ENCODE assay signal across 8 mouse cellular contexts in the genomic region with DNA sequence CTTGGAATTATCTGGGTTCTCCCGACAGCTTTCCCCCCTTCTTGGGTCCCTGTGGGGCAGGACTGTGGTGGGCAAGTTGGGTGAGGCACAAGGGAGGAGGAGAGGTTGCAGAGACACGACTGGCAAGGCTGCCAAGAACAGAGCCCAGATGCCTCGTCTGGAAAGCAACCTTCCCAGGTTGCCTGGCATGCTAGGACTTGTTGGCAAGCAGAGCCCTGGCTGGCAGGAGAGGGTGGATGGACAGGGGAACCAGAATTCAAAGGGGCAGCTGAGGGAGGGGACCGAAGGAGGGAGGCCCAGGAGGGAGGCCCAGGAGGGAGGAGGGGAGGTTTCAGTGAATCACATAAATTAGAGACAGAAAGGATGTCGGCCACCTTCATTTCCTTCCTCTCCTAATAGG.
DNase-seq lines count a peak whose midpoint lies in the region; ATAC-seq and TF ChIP-seq lines count a peak whose summit lies in the region.

No protein-coding gene starts in this region.

- no peaks in the 10 kb centered on the region for H3K36me3 ChIP-seq in kidney, postnatal 0 days (ENCODE audit: insufficient read depth, low read length)
- no peaks in the 10 kb centered on the region for H3K36me3 ChIP-seq in liver, postnatal 0 days (replicated peaks; ENCODE audit: insufficient read depth, low read length)

- ATAC-seq in kidney, postnatal 0 days (replicated peaks; ENCODE audit: low FRiP score, low read depth): no peak
- ATAC-seq in erythroblast, adult 5-6 weeks (replicated peaks; ENCODE audit: low FRiP score, poor library complexity, severe bottlenecking): no peak
- no peak for ATAC-seq in liver, postnatal 0 days

- H3K9ac ChIP-seq in kidney, postnatal 0 days (ENCODE audit: low read depth, low read length): no peak overlapping the region
- no peak overlapping the region for H3K9ac ChIP-seq in liver, postnatal 0 days (replicated peaks)

- no peaks in the 10 kb centered on the region for H3K9me3 ChIP-seq in kidney, postnatal 0 days (replicated peaks; ENCODE audit: low read length)
- no peaks in the 10 kb centered on the region for H3K9me3 ChIP-seq in liver, postnatal 0 days (ENCODE audit: low read length)

- H3K4me3 ChIP-seq in kidney, postnatal 0 days (replicated peaks; ENCODE audit: low read depth, low read length): no peak overlapping the region
- H3K4me3 ChIP-seq in liver, postnatal 0 days (ENCODE audit: low read depth, low read length): no peak overlapping the region

- WGBS in kidney, postnatal 0 days: 12% methylated on average over 5 of the region's 5 CpGs
- 37% methylated on average over 5 of the region's 5 CpGs for WGBS in liver, postnatal 0 days (ENCODE audit: insufficient replicate concordance)

- intact Hi-C loops in left cerebral cortex, postnatal 25 days (cut with DNase I): no loop called here

- peak; percentile 50 for DNase-seq in kidney, postnatal 0 days (ENCODE audit: low spot score)
- DNase-seq in kidney, adult 11 months: no peak
- peak; percentile 57 for DNase-seq in cerebellum, adult 9-11 months
- DNase-seq in frontal cortex, postnatal 10 days (ENCODE audit: low spot score in 2 of 2): peak; percentile 31 to 38
- DNase-seq in left cerebral cortex, postnatal 25 days (ENCODE audit: low spot score in 2 of 2): peak; percentile 17 to 30
- no peak for DNase-seq in B cell, adult 2 months
- no peak for DNase-seq in liver, postnatal 0 days

- no peak for TF ChIP-seq CTCF in kidney, postnatal 0 days (IDR thresholded peaks at IDR 0.05; ENCODE audit: low read depth)
- TF ChIP-seq CTCF in liver, postnatal 0 days (IDR thresholded peaks at IDR 0.05; ENCODE audit: low read depth): no peak

- no peak overlapping the region for H3K27ac ChIP-seq in kidney, postnatal 0 days
- no peak overlapping the region for H3K27ac ChIP-seq in liver, postnatal 0 days (ENCODE audit: low read depth)

- no peak overlapping the region for H3K4me2 ChIP-seq in kidney, postnatal 0 days (ENCODE audit: low read length)
- H3K4me2 ChIP-seq in liver, postnatal 0 days (ENCODE audit: low read depth, low read length): no peak overlapping the region

- no peak for TF ChIP-seq EP300 in liver, postnatal 0 days (IDR thresholded peaks at IDR 0.05; ENCODE audit: low read depth)

- H3K27me3 ChIP-seq in kidney, postnatal 0 days (ENCODE audit: insufficient read depth, low read length): no peaks in the 10 kb centered on the region
- H3K27me3 ChIP-seq in liver, postnatal 0 days (ENCODE audit: insufficient read depth, low read length): no peaks in the 10 kb centered on the region

- peaks cover 6% of the 10 kb centered on the region for H3K4me1 ChIP-seq in kidney, postnatal 0 days (replicated peaks; ENCODE audit: insufficient read depth, low read length)
- H3K4me1 ChIP-seq in liver, postnatal 0 days (ENCODE audit: insufficient read depth): peaks cover 8% of the 10 kb centered on the region; the same call in 1 of the 2 replicates

Comparison
In these comparisons a context has a peak if more than half of its experiments do, and no peak if none do; other contexts are left out.
1. DNase-seq: peak in kidney, postnatal 0 days (single experiment), cerebellum, adult 9-11 months (single experiment), frontal cortex, postnatal 10 days (2 of 2) and left cerebral cortex, postnatal 25 days (2 of 2); none in kidney, adult 11 months (single experiment), B cell, adult 2 months (0 of 2) and liver, postnatal 0 days (single experiment).